Mouse (Mus musculus) liver, postnatal 0 days (tissue): ENCODE results near the gene Eif1ax. TPM values are rescaled to one million over a fixed set of nuclear protein-coding genes. Genes with fewer than 3 reads are reported as not detected.

Experiments used
- ATAC-seq: fragments of 200-750 bp; cut with Nextera tagmentation; 2 replicates; pipeline ENCODE4 v1.8.0; 2017; ENCODE audit warnings: mild to moderate bottlenecking, moderate library complexity
- DNase-seq: peaks from one replicate; pipeline ENCODE4 v3.0.0-alpha.2; 2016
- H3K27ac ChIP-seq: fragments of 300-500 bp; sonication (generic); 2 replicates; pipeline ENCODE4 v1.5.1; 2014; ENCODE audit warnings: antibody characterized with exemption, moderate library complexity, mild to moderate bottlenecking, low read depth
- H3K27me3 ChIP-seq: fragments of 300-500 bp; sonication (generic); 2 replicates; pipeline ENCODE4 v1.6.1; 2014; ENCODE audit warnings: low read length, control low read depth, mixed read lengths; ENCODE audit not compliant: insufficient read depth
- H3K36me3 ChIP-seq: fragments of 300-500 bp; sonication (generic); replicated peaks from 2 replicates; pipeline ENCODE4 v1.6.1; 2014; ENCODE audit warnings: mild to moderate bottlenecking, control low read depth, low read length, moderate library complexity, mixed read lengths; ENCODE audit not compliant: insufficient read depth
- H3K4me1 ChIP-seq: fragments of 300-500 bp; sonication (generic); 2 replicates; pipeline ENCODE4 v1.6.1; 2014; ENCODE audit warnings: antibody characterized with exemption, mild to moderate bottlenecking, control low read depth; ENCODE audit not compliant: insufficient read depth
- H3K4me2 ChIP-seq: fragments of 300-500 bp; sonication (generic); 2 replicates; pipeline ENCODE4 v1.6.1; 2014; ENCODE audit warnings: low read depth, mild to moderate bottlenecking, low read length, moderate library complexity, mixed read lengths
- H3K4me3 ChIP-seq: fragments of 300-500 bp; sonication (generic); 2 replicates; pipeline ENCODE4 v1.5.1; 2014; ENCODE audit warnings: low read depth, low read length
- H3K9ac ChIP-seq: fragments of 300-500 bp; sonication (generic); replicated peaks from 2 replicates; pipeline ENCODE4 v1.6.1; 2014; ENCODE audit warnings: mild to moderate bottlenecking, moderate library complexity
- H3K9me3 ChIP-seq: fragments of 300-500 bp; sonication (generic); 2 replicates; pipeline ENCODE4 v1.6.1; 2016; ENCODE audit warnings: mild to moderate bottlenecking, control low read depth, low read length, mixed read lengths
- CTCF ChIP-seq: sonication (generic); IDR thresholded peaks from 2 replicates; pipeline ENCODE4 v1.5.1; 2016; ENCODE audit warnings: antibody characterized with exemption, low read depth
- EP300 ChIP-seq: IDR thresholded peaks from 2 replicates; pipeline ENCODE4 v1.6.1; 2016; ENCODE audit warnings: antibody characterized with exemption, low read depth, mild to moderate bottlenecking
- WGBS: fragments of 180-500 bp; shearing (Covaris S2); extraction: QIAGEN DNeasy Blood & Tissue Kit; methylation state at CpG from one replicate; pipeline ENCODE4 v1.1.7; 2014; ENCODE audit not compliant: insufficient replicate concordance; 5-methylcytosine and 5-hydroxymethylcytosine counted together
- polyA plus RNA-seq: library from polyadenylated mRNA; unstranded; fragments of >200 nt; fragmentation: Nextera tagmentation; extraction: Ambion mirVana; gene quantifications from 2 replicates; pipeline ENCODE4 v1.2.1, GENCODE M21; 2015

The Eif1ax gene
- polyA plus RNA-seq, result 43.8 and 49.1 TPM in 2 replicates

DNA sequence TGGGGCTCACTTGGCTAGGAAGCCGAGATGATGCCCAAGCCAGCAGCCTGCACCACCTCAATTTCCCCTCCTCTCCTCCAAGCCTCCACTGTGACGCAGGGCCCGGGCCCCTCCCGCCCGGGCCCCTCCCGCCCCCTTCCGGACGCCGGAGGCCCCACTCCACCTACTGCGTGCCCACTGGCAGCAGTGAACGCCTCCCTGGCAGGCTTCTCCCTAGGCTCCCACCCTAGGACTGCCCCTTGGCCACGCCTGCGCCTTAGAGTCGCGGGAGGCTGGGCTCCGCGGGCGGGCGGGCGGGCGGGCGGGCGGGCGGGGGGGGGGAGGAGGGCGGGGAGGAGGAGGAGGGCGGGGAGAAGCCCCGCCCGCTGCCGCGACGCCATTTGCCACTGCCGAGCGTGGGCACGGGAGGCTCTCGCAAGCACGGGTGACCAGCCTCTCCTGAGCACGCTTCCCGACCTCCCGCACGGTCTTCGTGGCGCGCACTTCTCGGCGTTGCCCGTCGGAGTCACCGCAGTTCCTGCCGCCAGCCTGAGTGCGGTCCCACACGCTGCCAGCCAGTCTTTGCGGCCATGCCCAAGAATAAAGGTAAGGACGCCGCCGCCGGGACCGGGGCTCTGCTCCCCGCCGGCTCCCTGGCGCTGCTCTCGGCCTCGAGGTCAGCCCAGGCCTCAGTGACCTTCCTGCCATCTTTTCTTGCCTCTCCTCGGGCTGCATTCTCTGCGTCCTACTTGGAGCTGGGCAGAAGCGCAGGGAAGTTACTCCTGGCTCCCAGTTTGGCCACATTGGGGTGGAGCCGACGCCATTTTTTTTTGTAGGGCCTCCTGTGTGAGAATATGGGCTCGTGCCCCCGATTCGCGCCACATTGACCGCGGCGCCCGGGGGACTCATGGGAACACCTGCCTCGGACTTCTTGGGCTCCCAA, at the start of gene Eif1ax:
Gene Eif1ax (plus strand): TSS at position 348 of the 922 bp plus-strand sequence.
- Histone ChIP-seq H3K9me3 (no peaks in the 10 kb centered on the region), H3K4me2 (peak within 1 kb of the TSS; percentile 72), H3K27me3 (no peaks in the 10 kb centered on the region), H3K27ac (peak within 1 kb of the TSS; percentile 78), H3K4me1 (peaks cover 7% of the 10 kb centered on the region; the same call in 1 of the 2 replicates), H3K9ac (peak within 1 kb of the TSS; percentile 80), H3K4me3 (peak within 1 kb of the TSS; percentile 81), H3K36me3 (0 out of 2 replicates have a peak, but pooled peaks cover 3% of the 10 kb centered on the region)
- DNase-seq (peak; percentile 81), ATAC-seq (peak; percentile 97)
- WGBS, result 16% methylated on average over 39 of the region's 76 CpGs
- peak; percentile 28; the same call in 1 of the 2 replicates for TF ChIP-seq CTCF
- no peak for TF ChIP-seq EP300

DNA sequence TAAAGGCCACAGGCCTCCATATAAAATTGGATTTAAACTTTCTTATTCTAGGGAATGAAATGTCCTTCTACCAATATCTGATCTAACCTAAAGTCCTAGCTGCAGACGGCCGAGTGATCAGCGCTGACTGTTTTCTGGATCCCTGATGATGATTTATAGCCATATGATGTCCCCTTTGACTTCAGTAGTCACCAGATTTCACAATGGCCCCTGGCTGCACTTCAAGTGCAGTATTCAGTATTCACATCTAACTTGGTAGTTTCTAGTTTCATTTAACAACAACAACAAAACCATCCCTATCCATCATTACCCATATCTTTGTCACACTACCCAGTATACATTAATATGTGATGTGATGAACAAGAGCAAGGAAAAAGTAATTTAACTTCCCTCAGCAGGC, 7.5 kb upstream of the Eif1ax start:
- H3K4me2 ChIP-seq, result no peak overlapping the region
- 82% methylated on average over 3 of the region's 3 CpGs for whole genome bisulfite sequencing
- H3K4me3 ChIP-seq, result no peak overlapping the region
- ATAC-seq (no peak), DNase-seq (no peak)
- TF ChIP-seq EP300 (no peak), CTCF (no peak)
- no peaks in the 10 kb centered on the region for H3K4me1 ChIP-seq
- no peak overlapping the region for H3K27ac ChIP-seq
- H3K27me3 ChIP-seq, result no peaks in the 10 kb centered on the region
- H3K9ac ChIP-seq, result no peak overlapping the region
- no peaks in the 10 kb centered on the region for H3K9me3 ChIP-seq
- peaks cover 3% of the 10 kb centered on the region; the same call in 1 of the 2 replicates for H3K36me3 ChIP-seq

DNA sequence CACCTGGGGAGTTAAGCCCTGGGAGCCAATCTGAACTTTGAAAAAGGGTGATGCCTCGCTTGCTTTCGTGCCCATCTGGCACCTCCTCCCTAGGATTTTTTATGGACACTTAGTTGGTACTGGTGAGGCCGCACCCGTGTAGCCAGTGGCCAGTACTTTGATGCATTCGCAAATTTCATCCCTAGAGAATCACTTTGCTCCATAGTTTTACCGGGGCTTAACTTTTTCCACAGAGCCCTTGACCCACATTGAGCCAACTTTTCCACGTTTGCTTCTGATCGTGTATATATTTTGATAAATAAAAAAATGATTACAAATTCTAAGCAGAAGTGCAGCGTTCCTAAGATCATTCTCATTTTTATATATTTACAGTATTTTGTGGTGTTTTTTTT, 771 bp downstream of the Eif1ax start:
- peak overlapping the region; percentile 72 for H3K4me2 ChIP-seq
- H3K9me3 ChIP-seq, result no peaks in the 10 kb centered on the region
- 18% methylated on average over 9 of the region's 9 CpGs for WGBS
- peaks cover 7% of the 10 kb centered on the region; the same call in 1 of the 2 replicates for H3K4me1 ChIP-seq
- H3K36me3 ChIP-seq, result peaks cover 3% of the 10 kb centered on the region; the same call in 1 of the 2 replicates
- DNase-seq (no peak), ATAC-seq (no peak)
- peak overlapping the region; percentile 80 for H3K9ac ChIP-seq
- no peaks in the 10 kb centered on the region for H3K27me3 ChIP-seq
- peak overlapping the region; percentile 78 for H3K27ac ChIP-seq
- H3K4me3 ChIP-seq, result peak overlapping the region; percentile 81
- no peak for TF ChIP-seq CTCF
- TF ChIP-seq EP300, result no peak

DNA sequence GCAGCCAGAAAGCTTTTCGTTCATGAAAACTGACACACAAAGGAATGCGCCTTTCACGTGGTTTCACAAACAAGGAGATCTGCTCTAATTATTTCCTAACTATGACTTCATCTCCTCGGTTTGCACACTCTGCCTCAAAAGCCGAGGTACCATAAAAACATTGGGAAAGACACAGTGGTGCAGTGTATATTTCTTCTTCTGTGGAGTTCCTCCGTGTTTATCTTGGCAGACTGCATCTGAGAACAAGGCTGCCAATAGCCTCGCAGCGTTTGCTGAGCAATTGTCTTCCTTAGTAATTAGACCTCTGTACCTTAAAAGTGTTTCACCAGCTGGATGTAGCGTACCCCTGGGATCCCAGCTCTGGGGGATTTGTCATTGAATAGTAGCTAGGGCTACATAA, 15.1 kb downstream of the Eif1ax start:
- no peak overlapping the region for H3K9ac ChIP-seq
- ATAC-seq, result no peak

DNA sequence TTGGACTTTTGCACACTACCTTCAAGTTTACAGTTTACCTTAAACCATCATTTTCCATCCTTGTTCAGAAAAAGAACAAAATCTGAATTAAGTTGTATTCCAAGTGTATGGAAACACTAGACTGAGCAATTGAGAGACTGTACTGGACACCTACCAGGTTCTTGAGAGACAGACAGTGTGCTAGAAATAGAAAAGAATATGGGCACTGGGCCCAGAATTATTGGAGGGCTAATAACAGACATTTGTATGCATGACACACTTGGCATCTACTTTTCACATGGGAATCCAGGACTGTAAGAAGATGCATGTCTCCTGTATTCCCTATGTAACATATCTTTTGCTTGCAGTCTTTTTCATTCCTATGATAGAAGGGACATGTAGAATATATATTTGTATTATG, 17.0 kb downstream of the Eif1ax start:
- H3K4me2 ChIP-seq, result no peak overlapping the region
- DNase-seq, result no peak
- H3K36me3 ChIP-seq, result peaks cover 7% of the 10 kb centered on the region; the same call in 1 of the 2 replicates
- no peak overlapping the region for H3K9ac ChIP-seq
- no peak overlapping the region for H3K27ac ChIP-seq
- H3K9me3 ChIP-seq, result no peaks in the 10 kb centered on the region
- no peak for TF ChIP-seq EP300
- TF ChIP-seq CTCF, result no peak
- ATAC-seq, result no peak
- no peak overlapping the region for H3K4me3 ChIP-seq
- H3K4me1 ChIP-seq, result no peaks in the 10 kb centered on the region
- H3K27me3 ChIP-seq, result no peaks in the 10 kb centered on the region

More for the DNA sequence above, 15.1 kb downstream of the Eif1ax start:
- peaks cover 7% of the 10 kb centered on the region; the same call in 1 of the 2 replicates for H3K36me3 ChIP-seq
- H3K9me3 ChIP-seq, result no peaks in the 10 kb centered on the region
- H3K4me1 ChIP-seq, result no peaks in the 10 kb centered on the region
- DNase-seq, result no peak
- 87% methylated on average over 9 of the region's 9 CpGs for WGBS
- no peak overlapping the region for H3K4me2 ChIP-seq
- no peak overlapping the region for H3K4me3 ChIP-seq
- no peaks in the 10 kb centered on the region for H3K27me3 ChIP-seq
- H3K27ac ChIP-seq, result no peak overlapping the region
- TF ChIP-seq EP300 (no peak), CTCF (no peak)

DNA sequence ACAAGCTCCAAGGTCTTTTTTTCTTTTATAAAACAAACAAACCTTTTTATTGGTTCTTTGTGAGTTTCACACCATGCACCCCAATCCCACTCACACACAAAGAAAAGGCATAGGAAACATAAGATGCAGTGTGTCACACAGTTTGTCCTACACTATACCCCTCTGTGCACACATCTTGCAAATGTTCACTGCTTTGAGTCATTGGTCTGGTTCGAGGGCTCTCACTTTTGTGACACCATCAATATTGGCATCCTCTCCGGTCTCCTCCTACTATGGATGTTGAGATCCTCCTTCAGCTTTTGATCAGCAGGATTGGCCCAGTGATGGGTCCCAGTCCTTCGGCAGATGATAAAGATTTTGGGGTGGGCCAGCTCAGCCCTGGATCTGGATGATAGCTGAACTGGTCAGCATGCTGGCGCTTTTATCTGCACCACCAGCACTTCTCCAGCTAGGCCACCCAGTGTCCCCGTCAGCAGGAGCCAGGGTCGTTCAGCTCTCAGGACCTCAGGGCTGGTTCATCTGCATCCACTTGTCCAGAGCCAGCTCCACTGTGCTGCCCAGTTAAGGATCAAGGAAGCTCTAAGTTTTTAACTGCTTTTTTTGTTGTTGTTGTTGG, 18.5 kb downstream of the Eif1ax start:
- DNase-seq (no peak), ATAC-seq (no peak)
- Histone ChIP-seq H3K4me3 (no peak overlapping the region), H3K27ac (no peak overlapping the region), H3K9me3 (no peaks in the 10 kb centered on the region), H3K4me1 (no peaks in the 10 kb centered on the region), H3K27me3 (no peaks in the 10 kb centered on the region), H3K36me3 (0 out of 2 replicates have a peak, but pooled peaks cover 7% of the 10 kb centered on the region), H3K9ac (no peak overlapping the region), H3K4me2 (no peak overlapping the region)
- 73% methylated on average over 6 of the region's 6 CpGs for WGBS
- TF ChIP-seq EP300, result no peak
- no peak for TF ChIP-seq CTCF
